Mouse (Mus musculus): ENCODE results near the gene Tnfrsf21.

GRCm38 (mm10) chr17:43032489-43033036 is 16.2 kb downstream of the Tnfrsf21 start:
- TF ChIP-seq CTCF (IDR thresholded peaks at IDR 0.05; ENCODE audit: borderline replicate concordance, insufficient read depth, low read depth, low read length) (no peak), POLR2A (IDR thresholded peaks at IDR 0.05; ENCODE audit: borderline replicate concordance, insufficient read depth, low read length) (no peak)
